Mouse (Mus musculus) erythroid progenitor cell, adult 5-6 weeks (primary cell): ENCODE measurements around the gene Crabp2. TPM values are rescaled to one million over a fixed set of nuclear protein-coding genes. Genes with fewer than 3 reads are reported as not detected.

Source experiments
- ATAC-seq: replicated peaks from 2 replicates; pipeline ENCODE4 v1.8.0; 2016; ENCODE audit warnings: moderate number of reproducible peaks, mild to moderate bottlenecking, moderate TSS enrichment, inconsistent platforms; ENCODE audit not compliant: poor library complexity, low FRiP score, severe bottlenecking
- total RNA-seq, 2 experiments: library from RNA; stranded (forward) in 1 of 2; stranded (reverse) in 1 of 2; fragments of 150-400 nt in 1 of 2; fragments of 186-747, 209-891 nt in 1 of 2; gene quantifications; 2 replicates each; pipeline versions ENCODE4 v1.2.3 to v1.2.4; 2015 to 2017; ENCODE audit warnings: low replicate concordance in 2 of 2

Gene Crabp2
- total RNA-seq, 2 experiments from 2014 or later: not detected

GRCm38 (mm10) chr3:87920270-87920943 lies 28.1 kb upstream of the Crabp2 start:
- no peak for ATAC-seq

- ATAC-seq: no peak
These were observed 23.5 kb upstream of the Crabp2 start for GRCm38 (mm10) chr3:87924996-87925395.

DNA sequence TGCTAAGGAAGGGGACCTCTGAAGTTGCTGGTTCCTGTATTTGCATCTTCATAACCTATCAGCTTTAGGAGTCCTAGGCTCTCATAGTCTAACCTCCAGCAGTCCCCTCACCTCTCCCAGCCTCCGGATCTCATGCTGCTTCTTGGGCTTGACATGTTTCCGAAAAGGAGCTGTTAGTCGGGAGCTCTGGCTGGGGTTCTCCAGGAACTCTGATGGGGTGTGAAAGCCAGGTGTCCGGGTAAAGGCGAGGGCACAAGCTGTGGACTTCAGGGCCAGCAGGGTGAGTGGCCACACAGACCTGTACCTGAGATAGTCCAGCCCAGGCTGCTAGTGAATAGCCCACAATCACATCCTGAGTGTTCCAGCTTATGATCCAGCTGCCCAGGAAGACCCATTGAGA lies 21.0 kb upstream of the Crabp2 start:
- no peak for ATAC-seq

DNA sequence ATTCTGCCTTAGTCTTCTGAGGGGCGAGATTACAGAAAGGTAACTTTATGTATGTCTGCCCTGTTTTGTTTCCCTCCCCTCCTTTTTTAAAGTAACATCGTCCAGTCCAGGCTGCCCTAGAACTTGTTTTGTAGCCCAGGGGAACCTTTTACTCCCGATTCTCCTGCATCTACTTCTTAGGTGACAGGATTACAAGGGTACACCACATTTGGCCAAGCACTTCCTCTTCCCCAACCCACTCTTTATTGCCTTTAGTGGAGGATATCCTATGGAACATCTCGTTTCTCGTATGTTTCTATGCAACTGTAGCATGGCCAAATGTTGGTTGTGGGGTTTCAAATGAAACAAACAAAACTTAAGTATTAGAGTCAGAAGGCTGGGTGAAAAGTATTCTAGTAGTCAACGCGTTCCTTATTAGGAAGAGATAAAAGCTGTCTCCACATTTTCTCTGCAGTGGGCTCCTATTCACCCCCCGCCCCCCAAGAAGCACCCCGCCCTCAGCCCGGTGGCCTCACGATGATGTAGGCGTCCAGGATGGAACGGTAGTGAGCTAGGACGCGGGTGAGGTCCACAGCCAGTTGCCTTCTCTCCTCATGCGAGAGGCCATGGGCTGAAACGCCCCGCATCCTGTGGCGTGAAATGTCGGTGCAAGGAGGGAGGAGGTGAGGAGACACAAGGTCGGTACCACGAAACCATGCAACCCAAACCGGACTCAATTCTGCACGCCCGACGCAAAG lies 19.0 kb upstream of the Crabp2 start:
- peak; percentile 62 for ATAC-seq

DNA sequence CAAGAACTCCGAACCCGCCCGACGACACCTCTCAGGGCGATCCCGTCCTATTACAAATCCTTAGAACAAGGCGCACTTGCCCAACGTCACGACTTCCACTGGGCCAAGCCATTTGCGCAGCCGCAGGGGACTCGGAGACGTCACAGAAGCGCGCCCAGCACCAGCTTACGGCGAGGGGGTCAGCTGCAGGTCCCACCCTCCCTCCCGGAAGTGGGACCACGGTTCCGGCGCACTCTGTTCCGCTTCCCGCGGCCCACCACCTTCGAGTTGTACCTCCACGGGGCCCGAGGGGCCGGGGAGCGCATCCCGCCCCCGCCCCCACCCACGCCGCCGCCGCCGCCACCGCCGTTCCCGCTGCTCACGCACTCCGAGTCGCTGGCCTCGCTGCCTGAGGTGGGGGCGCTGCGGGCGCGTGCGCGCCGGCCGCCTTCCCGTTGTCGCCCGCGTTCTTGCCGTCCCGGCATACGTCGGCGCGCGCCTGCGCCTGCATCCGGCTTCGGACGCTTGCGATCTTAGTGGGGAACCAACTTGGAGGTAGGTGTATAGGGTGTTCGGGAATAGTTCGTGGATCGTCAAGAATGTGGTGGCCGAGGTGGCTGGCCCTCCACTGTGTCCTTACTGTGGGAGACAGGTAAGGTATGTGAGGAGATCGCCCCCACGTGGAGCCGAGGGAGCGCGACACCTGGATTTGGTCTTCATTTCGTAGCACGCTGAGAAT lies 18.2 kb upstream of the Crabp2 start, which contains the start of the genes Isg20l2 and Rrnad1:
Gene Isg20l2, plus strand, starts transcription at position 237 of the 718 bp plus-strand sequence.
Gene Rrnad1, minus strand, starts transcription at position 640 of the 718 bp plus-strand sequence.
- ATAC-seq: peak; percentile 88

- ATAC-seq: no peak
These were observed 14.4 kb upstream of the Crabp2 start for GRCm38 (mm10) chr3:87934026-87934425.

DNA sequence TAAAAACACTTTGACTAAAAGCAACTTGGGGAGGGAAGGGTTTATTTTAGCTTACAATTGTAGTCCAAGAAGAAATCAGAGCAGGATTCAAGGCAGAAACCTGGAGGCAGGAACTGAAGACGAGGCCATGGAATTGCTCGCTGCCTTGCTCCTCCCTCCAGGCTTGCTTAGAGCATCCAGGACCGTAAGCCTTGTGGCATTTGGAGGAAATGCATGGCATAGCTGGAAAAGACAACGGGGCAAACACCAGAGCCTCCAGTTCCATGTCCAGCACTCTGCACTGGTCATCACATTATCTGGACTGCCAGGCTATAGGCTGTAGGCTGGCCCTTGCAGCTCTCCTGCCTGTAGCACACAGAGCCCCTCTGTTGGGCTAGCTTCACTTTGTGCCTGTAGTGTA lies 14.0 kb upstream of the Crabp2 start:
- ATAC-seq: no peak

- no peak for ATAC-seq
These were observed 13.3 kb upstream of the Crabp2 start for GRCm38 (mm10) chr3:87935201-87935600.

- peak; percentile 74 for ATAC-seq
These were observed 12.7 kb upstream of the Crabp2 start for GRCm38 (mm10) chr3:87935776-87936175.

- ATAC-seq: no peak
These were observed 7.9 kb upstream of the Crabp2 start for GRCm38 (mm10) chr3:87940611-87941010.

- no peak for ATAC-seq
These were observed 6.0 kb upstream of the Crabp2 start for GRCm38 (mm10) chr3:87942471-87942870.

- no peak for ATAC-seq
These were observed 4.9 kb upstream of the Crabp2 start for GRCm38 (mm10) chr3:87943586-87943985.

DNA sequence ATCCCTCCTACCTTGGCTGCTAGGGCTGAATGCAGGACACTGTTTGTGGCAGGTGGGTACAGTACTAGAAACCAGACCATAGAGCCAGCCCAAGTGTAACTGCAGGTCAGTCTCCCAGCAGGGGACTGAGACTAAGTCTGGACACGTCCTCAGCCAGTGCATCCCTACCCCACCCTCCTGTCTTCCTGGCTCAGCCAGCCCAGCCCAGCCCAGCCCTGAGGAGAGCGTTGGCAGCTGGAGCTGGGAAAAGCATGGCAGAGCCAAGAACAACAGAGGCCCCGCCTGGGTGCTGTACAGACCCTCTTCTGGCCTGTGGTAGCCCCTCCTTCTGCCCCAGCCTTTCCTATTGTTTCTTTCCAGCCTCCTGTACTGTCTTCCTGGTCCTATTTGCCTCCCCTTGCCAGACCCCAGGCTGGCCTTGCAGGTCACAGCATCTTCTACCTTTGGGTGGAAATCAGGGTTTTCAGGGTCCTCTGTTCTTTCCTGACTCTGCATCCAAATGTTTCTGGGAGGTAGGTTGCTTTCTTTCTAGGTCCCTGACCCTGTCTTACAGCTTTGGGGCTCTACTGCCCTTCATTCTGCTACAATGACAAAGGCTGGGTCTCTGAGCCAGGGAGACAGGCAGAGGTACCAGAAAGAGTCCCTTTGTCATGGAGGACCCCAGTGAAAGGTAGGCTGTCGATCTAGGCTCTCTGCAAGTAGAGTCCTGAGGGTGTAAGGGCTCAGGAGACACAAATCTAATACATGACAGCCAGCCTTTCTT lies 3.4 kb upstream of the Crabp2 start:
- ATAC-seq: no peak

DNA sequence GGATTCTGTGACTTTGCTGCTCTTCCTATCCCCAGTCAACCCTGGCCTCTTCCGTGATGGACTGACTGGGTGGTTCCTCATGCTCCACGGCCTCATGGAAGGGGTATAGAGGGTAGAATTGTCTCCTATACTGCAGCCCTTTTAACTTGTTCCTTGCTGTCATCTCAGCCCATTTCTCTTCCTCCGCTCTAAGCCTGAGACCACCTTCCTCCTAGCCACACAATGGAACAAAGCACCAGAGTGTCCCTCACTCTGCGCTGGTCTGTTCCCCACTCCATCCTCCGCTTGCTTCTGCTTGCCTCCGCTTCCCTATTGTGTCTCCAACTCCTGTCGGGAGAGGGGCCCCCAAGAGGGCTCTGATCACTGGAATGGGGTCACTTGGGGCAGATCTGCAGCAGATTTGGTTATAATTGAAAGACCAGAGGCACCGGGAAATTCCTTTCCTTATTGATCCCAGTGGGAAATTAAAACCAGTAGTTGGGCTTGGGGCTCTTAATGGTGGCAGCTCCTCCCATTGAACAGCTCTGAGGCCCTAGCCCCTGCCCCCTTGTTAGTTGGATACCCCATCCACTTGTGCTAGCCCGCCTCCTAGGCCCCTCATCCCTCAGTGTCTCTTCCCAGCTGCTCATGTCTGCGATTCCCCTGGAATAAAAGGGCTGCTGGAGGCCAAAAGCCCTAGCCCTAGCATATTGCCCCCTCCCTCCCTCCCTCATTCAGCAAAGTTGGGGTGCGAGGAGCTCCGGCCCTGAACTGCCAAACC lies 2.5 kb upstream of the Crabp2 start:
- no peak for ATAC-seq

DNA sequence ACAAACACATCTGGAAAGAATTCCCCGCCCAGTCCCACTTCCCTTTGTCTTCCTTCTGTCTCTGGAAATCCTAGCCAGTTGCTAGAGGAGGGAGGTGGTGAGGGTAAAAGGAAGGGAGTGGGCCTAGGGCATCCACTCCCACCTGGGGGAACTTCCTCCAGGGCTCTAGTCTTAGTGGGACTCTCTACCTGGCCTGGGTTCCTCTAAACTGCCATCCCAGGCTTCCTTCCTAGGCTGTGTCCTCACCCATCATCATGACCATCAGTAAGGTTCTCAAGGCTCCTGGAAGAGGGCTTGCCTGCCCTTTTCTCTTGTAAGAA lies 2.0 kb upstream of the Crabp2 start:
- ATAC-seq: no peak

GRCm38 (mm10) chr3:87947056-87947810 lies 1.2 kb upstream of the Crabp2 start:
- no peak for ATAC-seq

DNA sequence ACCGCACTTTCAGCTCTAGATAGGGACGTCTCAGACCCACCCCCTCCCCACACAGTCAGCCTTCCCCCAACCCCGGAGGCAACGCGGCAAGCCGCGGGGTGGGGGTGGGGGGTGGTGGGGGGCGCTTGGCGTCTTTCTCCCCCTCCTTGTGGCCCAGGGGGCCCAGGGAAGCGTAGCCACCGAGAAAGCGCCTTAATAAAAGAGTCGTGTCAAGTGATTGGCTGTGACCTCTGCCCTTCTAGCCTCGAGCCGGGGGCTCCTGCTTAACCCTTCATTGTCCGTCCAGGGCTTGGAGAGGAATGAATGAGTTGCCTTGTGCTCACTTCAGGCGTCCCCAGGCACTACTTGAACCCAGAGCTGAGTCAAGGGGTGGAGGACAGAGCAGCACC lies 661 bp upstream of the Crabp2 start:
- ATAC-seq: no peak

DNA sequence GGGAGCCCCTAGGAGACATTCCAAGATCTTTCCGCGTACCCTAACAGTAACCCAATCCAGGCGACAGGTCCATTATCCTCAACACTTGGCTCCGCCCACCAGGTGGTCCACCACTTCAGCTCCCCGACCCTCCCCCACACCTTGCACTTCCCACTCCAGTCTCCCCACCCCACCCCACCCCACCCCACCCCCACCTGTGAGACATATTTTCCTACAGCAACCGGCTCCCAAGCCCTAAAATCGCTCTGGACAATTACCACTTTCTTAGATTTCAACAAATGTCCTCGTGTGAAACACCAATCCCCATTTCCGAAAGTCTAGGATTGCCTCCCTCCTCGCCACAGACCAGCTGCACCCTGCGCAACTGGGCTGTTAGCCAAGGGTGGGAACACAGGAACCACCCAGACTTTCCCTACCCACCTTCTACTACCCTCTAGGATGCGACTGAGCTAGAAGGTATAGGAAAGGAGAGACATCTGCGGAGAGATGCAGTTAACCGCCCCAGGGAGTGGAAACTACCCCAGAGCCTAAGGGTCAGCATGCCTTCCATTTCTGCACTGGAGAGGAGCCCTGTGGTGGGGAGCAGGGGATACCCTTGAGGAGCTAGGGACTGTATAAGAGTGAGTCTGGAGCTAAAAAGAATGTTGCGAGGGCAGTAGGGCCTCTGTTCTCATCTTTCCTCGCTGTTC lies 944 bp downstream of the Crabp2 start:
- ATAC-seq: no peak
